Mouse (Mus musculus) heart, embryonic 12.5 days (tissue): Measurements from ENCODE around the gene Cfap74. TPM values are rescaled to one million over a fixed set of nuclear protein-coding genes. Genes with fewer than 3 reads are reported as not detected.

ENCODE experiments used
- ATAC-seq: fragments of 200-750 bp; cut with Nextera tagmentation; 2 replicates; pipeline ENCODE4 v1.8.0; 2017; ENCODE audit warnings: moderate TSS enrichment, moderate library complexity; ENCODE audit not compliant: insufficient number of reproducible peaks, low FRiP score
- H3K27ac ChIP-seq: fragments of 300-500 bp; sonication (generic); 2 replicates; pipeline ENCODE4 v1.5.1; 2016; ENCODE audit warnings: mild to moderate bottlenecking, moderate library complexity; ENCODE audit not compliant: poor library complexity, severe bottlenecking
- H3K27me3 ChIP-seq: fragments of 300-500 bp; sonication (generic); replicated peaks from 2 replicates; pipeline ENCODE4 v1.6.1; 2016; ENCODE audit warnings: mild to moderate bottlenecking, moderate library complexity
- H3K36me3 ChIP-seq: fragments of 300-500 bp; sonication (generic); 2 replicates; pipeline ENCODE4 v1.6.1; 2016; ENCODE audit warnings: mild to moderate bottlenecking, moderate library complexity
- H3K4me1 ChIP-seq: fragments of 300-500 bp; sonication (generic); replicated peaks from 2 replicates; pipeline ENCODE4 v1.6.1; 2016; ENCODE audit warnings: mild to moderate bottlenecking
- H3K4me2 ChIP-seq: fragments of 300-500 bp; sonication (generic); 2 replicates; pipeline ENCODE4 v1.6.1; 2016; ENCODE audit warnings: mild to moderate bottlenecking, moderate library complexity
- H3K4me3 ChIP-seq: fragments of 300-500 bp; sonication (generic); 2 replicates; pipeline ENCODE4 v1.5.1; 2016; ENCODE audit warnings: mild to moderate bottlenecking
- H3K9ac ChIP-seq: fragments of 300-500 bp; sonication (generic); 2 replicates; pipeline ENCODE4 v1.6.1; 2016; ENCODE audit warnings: mild to moderate bottlenecking, moderate library complexity
- H3K9me3 ChIP-seq: fragments of 300-500 bp; sonication (generic); replicated peaks from 2 replicates; pipeline ENCODE4 v1.6.1; 2016; ENCODE audit warnings: mild to moderate bottlenecking, moderate library complexity
- WGBS: fragments of 180-500 bp; shearing (Covaris S2); methylation state at CpG from one replicate; pipeline ENCODE4 v1.1.7; 2016; 5-methylcytosine and 5-hydroxymethylcytosine counted together
- polyA plus RNA-seq: library from polyadenylated mRNA; unstranded; fragments of >200 nt; fragmentation: Nextera tagmentation; extraction: Ambion mirVana; gene quantifications from 2 replicates; pipeline ENCODE4 v1.2.1, GENCODE M21; 2016

The Cfap74 gene
- polyA plus RNA-seq, 1 experiment from 2014 or later = 0.87 TPM

DNA sequence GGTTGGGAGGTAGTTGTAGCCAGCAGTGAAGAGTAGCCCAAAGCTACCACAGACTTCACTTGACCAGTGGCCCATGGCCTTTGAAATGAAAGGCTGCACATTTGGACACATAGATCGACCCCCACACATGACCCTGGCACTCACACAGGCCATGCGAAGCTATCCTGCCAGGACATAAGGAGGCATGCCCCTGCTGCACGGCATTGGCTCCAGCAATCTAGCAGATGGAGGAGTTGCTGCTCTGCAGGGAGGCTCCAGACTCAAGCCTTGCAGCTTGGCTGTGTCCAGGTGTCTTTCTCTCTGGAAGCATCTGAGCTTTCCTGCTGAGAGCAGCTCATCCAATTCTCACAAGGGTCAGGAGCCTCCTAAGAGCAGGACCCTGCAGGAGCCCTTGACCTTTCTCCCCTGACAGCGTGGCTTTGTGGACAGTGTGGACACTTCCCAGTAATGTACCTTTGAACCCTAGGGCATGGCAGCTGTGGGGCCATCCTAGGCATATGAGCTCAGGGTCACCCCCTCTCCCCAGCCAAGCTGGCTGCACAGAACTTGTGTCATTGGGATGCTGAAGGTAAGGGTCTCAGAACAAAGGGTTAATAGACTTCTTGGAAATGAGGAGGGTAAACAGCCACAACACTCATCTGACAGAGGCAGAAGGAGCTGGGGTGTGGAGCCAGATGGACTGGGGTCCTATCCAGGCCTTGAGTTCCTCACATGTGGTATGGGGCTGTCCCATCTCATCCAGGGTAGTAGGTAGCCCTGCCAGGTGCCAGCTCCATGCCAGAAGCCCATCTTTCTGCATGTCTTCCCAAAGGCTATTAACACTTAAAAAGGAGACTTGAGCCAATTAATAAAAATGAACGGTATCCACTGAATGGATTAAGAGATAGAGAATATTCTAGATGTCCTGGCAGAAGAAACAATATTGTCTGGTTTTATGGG lies 36.9 kb upstream of the Cfap74 start:
- Histone ChIP-seq H3K27me3 (peaks cover 15% of the 10 kb centered on the region), H3K4me1 (no peaks in the 10 kb centered on the region), H3K4me2 (no peak overlapping the region), H3K9me3 (no peaks in the 10 kb centered on the region), H3K36me3 (no peaks in the 10 kb centered on the region), H3K27ac (no peak overlapping the region), H3K4me3 (no peak overlapping the region), H3K9ac (no peak overlapping the region)
- 66% methylated on average over 5 of the region's 5 CpGs for WGBS
- no peak for ATAC-seq

DNA sequence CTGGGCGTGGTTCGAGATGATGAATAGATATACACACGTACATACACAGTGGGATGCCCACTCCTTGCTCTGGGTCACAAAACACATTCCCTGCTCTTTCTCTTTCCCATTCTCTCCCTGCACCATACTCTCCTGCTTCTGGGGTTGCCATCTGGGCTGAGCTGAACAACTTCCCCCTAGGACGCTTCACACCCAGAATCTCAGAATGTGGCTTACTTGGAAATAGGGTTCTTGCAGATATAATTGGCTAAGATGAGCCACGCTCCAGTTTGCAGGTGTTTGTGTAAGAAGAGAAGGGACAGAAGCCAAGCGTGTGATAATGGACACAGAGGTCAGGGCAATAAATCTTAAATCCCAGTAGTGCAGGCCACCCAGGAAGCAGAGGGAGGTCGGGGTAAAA lies 27.0 kb upstream of the Cfap74 start:
- ATAC-seq = no peak
- no peak overlapping the region for H3K9ac ChIP-seq
- no peaks in the 10 kb centered on the region for H3K36me3 ChIP-seq
- H3K4me2 ChIP-seq = no peak overlapping the region
- H3K27me3 ChIP-seq = peaks cover 34% of the 10 kb centered on the region
- H3K4me3 ChIP-seq = no peak overlapping the region
- no peaks in the 10 kb centered on the region for H3K9me3 ChIP-seq
- no peak overlapping the region for H3K27ac ChIP-seq
- no peaks in the 10 kb centered on the region for H3K4me1 ChIP-seq
- WGBS = 71% methylated on average over 7 of the region's 7 CpGs

DNA sequence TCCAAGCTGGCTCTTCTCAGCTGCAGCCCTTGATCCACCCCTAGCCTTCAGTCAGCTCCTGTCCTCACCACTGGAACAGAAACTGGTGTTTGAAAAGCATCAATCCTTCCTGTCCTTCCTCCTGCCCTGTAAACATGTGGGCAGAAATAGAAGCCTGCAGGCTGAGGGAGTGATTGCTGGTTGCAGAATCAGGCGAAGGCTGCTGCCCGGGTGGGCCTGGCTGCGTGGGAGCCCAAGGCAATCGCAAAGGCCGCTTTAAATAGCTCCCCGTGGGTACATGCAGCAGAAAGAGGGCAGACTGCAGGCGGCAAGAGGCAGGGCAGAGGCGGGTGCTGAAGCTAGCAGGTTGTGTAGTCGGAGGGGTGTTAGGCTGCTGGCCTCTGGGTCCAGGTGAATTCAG lies 26.2 kb upstream of the Cfap74 start:
- 41% methylated on average over 9 of the region's 9 CpGs for WGBS
- no peaks in the 10 kb centered on the region for H3K36me3 ChIP-seq
- no peak overlapping the region for H3K9ac ChIP-seq
- ATAC-seq = no peak
- H3K9me3 ChIP-seq = no peaks in the 10 kb centered on the region
- H3K4me3 ChIP-seq = no peak overlapping the region
- no peak overlapping the region for H3K4me2 ChIP-seq
- no peak overlapping the region for H3K27ac ChIP-seq
- no peaks in the 10 kb centered on the region for H3K4me1 ChIP-seq
- H3K27me3 ChIP-seq = peaks cover 32% of the 10 kb centered on the region

DNA sequence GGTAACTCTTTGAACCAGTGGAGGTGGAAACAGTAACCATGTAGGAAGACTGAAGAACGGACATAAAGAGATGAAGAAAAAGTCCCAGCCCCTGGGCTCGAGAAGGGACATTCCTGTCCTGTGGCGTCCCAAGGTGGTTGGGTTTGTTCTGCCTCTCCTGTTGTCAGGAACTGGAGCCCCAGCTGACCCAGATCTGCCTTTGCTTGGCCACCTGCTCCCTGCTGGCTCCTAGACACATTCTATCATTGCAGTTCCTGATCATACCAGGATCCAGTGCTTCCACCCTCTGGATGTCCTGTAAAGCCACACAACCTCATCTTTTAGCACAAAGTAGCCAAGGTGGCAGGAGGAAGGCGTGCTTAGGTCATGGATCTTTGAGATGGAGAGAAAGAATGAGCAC lies 25.7 kb upstream of the Cfap74 start:
- Histone ChIP-seq H3K9ac (no peak overlapping the region), H3K36me3 (no peaks in the 10 kb centered on the region), H3K4me3 (no peak overlapping the region), H3K27ac (no peak overlapping the region), H3K4me2 (no peak overlapping the region), H3K9me3 (no peaks in the 10 kb centered on the region), H3K4me1 (no peaks in the 10 kb centered on the region), H3K27me3 (peaks cover 28% of the 10 kb centered on the region)
- WGBS = 70% methylated on average over 4 of the region's 4 CpGs
- no peak for ATAC-seq

DNA sequence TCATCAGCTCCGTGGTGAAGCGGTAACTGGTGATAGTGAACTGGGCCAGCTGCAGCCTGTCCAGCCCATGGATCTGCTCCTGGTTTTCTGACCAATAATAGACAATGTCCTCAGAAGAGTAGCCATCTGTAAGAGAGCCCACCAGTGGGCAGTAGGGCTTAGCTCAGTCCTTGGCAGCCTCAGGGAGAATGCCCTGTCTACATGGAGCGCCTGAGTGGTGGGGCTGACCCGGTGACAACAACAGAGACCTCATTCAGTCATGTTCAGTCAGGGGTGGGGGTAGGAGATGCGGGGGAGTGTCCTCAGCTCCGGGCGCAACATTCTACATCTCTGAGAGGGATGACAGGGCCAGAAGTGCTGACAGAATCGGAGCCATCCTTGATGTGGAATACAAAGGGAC lies 21.8 kb upstream of the Cfap74 start:
- no peak for ATAC-seq
- WGBS = 78% methylated on average over 8 of the region's 8 CpGs
- Histone ChIP-seq H3K4me2 (no peak overlapping the region), H3K36me3 (no peaks in the 10 kb centered on the region), H3K9me3 (no peaks in the 10 kb centered on the region), H3K4me1 (no peaks in the 10 kb centered on the region), H3K9ac (no peak overlapping the region), H3K27me3 (peaks cover 32% of the 10 kb centered on the region), H3K27ac (no peak overlapping the region), H3K4me3 (no peak overlapping the region)

DNA sequence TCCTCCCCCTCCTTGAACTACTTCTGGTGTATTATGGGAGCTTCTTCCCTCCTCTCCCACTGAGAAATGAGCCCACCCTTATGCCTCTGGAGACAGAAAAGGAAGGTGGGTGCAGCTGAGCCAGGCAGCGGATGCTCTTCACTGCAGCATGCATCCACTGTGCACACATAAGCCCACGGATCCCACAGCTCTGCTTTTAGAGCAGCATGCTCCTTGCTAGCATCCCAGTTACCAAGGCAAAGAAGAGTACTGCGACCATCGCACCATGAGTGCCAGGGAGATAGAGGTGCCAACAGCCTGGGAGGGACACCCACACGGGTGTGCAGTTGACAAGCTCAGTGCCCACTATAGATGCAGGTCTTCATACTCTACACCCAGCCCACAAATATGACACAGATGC lies 13.5 kb upstream of the Cfap74 start:
- Histone ChIP-seq H3K9me3 (no peaks in the 10 kb centered on the region), H3K36me3 (no peaks in the 10 kb centered on the region), H3K4me3 (no peak overlapping the region), H3K9ac (no peak overlapping the region), H3K4me2 (no peak overlapping the region), H3K27me3 (peaks cover 66% of the 10 kb centered on the region), H3K4me1 (peaks cover 8% of the 10 kb centered on the region), H3K27ac (no peak overlapping the region)
- WGBS = 78% methylated on average over 5 of the region's 5 CpGs
- no peak for ATAC-seq

DNA sequence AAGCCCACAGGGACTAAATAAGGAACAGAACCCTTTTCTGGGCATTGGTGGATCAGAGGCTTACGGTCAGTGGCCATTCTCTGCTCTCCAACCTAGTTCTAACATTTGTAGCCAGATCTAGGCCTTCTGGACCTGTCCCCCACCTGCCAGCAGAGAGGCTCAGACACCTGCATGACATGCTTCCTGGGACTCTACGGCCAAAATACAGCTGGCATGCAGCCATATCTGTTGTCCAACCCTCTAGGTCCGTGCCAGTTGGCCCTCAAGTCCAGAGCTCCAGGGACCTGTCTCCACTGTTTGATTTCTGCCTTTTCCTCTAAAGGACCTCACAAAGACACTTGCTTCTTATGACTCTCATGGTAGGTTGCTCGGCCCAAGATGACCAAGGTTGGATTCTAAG lies 12.2 kb upstream of the Cfap74 start:
- 66% methylated on average over 4 of the region's 4 CpGs for WGBS

DNA sequence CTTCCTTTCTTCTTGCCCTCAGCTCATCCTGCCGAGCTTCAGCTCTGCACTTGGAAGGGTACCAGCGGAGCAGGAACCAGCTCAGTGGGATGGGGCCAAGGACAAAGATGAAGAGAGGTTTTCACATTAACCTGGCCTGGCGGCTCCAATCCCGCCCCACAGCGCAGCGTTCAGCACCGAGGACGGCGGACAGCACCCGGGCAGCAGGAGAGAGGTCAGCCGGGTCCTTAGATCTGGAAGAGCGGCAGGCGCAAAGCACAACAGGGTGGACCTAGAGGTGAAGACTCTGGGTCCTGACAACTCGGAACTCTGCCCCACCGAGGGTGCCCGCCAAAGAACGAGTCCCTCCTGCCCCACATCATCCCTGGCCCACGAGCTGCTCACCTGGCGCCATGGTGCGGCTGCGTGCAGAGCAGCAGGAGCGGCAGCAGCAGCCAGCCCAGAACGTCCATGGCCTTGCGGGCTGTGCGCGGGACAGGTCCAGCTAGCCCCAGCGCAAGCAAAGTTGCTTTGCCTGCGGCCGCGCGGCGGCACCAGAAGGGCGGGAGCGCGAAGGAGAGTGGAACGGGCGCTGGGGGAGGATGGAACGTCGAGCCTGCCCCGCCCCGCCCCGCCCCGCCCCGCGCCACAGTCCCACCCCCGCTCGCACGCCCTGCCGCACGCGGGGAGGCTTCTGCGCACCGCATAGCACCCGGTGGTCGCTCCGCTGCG lies 11.3 kb upstream of the Cfap74 start, which contains the start of gene Gabrd:
Gabrd (minus strand) TSS at position 602 of the 711 bp plus-strand sequence.
- ATAC-seq = no peak

More for the DNA sequence above, 12.2 kb upstream of the Cfap74 start:
- Histone ChIP-seq H3K9ac (no peak overlapping the region), H3K9me3 (no peaks in the 10 kb centered on the region), H3K4me2 (no peak overlapping the region), H3K27me3 (peaks cover 69% of the 10 kb centered on the region), H3K36me3 (no peaks in the 10 kb centered on the region), H3K4me3 (no peak overlapping the region), H3K4me1 (peaks cover 8% of the 10 kb centered on the region), H3K27ac (no peak overlapping the region)
- no peak for ATAC-seq

DNA sequence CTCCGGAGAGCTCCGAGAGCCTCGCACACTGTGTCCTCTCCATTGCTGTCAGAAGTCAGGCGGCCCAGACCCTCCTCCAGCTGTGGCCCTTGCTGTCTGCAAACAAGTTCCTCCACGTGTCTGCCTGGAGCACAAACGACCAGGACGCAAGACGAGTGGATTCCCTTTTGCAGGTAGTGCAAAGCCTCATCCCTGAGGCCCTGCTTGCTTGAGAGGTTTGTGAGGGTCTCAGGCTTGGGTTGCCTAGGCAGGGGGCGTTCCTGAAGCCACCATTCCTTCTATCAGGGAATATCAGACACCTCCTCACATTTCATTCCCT lies 10.8 kb upstream of the Cfap74 start:
- H3K27me3 ChIP-seq = peaks cover 62% of the 10 kb centered on the region

More for the DNA sequence above, 11.3 kb upstream of the Cfap74 start, which contains the start of gene Gabrd:
- Histone ChIP-seq H3K4me3 (peak within 1 kb of the TSS; percentile 37), H3K9ac (no peak within 1 kb of the TSS), H3K9me3 (no peaks in the 10 kb centered on the region), H3K27ac (no peak within 1 kb of the TSS), H3K27me3 (peaks cover 66% of the 10 kb centered on the region), H3K36me3 (no peaks in the 10 kb centered on the region), H3K4me1 (peaks cover 8% of the 10 kb centered on the region), H3K4me2 (peak within 1 kb of the TSS; percentile 75)
- under 1% methylated on average over 57 of the region's 57 CpGs for WGBS

DNA sequence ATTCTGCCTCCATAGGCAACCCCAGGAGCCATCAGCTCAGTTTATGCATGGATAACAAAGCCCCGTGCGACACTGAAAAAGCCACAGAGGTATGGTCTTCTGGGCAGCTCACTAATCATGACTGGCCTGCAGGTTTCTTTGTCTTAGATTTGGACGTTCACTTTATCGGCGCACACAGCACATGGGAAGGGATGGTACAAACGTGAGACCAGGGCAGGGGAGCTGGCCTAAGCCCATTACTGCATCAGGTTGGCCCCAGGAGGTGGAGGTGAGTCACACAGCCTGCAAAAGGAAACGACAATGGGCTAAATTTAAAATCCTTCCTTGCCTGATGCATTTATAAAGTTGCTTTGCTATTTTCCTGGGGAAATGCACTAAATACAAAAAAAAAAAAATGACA lies 7.9 kb upstream of the Cfap74 start:
- H3K9ac ChIP-seq = no peak overlapping the region
- H3K27ac ChIP-seq = no peak overlapping the region
- H3K36me3 ChIP-seq = no peaks in the 10 kb centered on the region
- H3K4me1 ChIP-seq = peaks cover 8% of the 10 kb centered on the region
- no peak overlapping the region for H3K4me3 ChIP-seq
- WGBS = 67% methylated on average over 7 of the region's 7 CpGs
- H3K4me2 ChIP-seq = no peak overlapping the region
- 0 out of 2 replicates have a peak, but pooled peaks cover 3% of the 10 kb centered on the region for H3K9me3 ChIP-seq
- ATAC-seq = no peak
- H3K27me3 ChIP-seq = peaks cover 50% of the 10 kb centered on the region

More for the DNA sequence above, 10.8 kb upstream of the Cfap74 start:
- peak overlapping the region; percentile 37 for H3K4me3 ChIP-seq
- no peaks in the 10 kb centered on the region for H3K9me3 ChIP-seq
- H3K4me2 ChIP-seq = peak overlapping the region; percentile 75
- no peak overlapping the region for H3K27ac ChIP-seq
- WGBS = 4% methylated on average over 9 of the region's 9 CpGs
- H3K36me3 ChIP-seq = no peaks in the 10 kb centered on the region
- H3K9ac ChIP-seq = no peak overlapping the region
- H3K4me1 ChIP-seq = peaks cover 8% of the 10 kb centered on the region
- no peak for ATAC-seq

DNA sequence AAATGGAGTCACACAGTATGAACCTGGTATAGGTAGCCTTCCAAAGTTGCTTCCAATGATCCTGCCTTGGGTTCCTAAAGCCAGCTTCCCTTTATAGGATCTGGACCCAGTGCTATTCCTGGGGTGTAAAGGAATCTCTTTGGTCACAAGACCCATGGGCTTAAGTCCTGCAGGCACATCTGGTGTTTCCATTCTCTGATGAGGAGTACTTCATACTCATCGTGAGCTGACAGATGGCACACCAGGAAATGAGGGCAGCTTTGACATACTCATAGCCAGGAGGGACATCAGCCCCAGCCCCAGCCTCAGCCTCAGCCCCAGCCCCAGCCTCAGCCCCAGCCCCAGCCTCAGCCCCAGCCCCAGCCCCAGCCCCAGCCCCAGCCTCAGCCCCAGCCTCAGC lies 6.5 kb upstream of the Cfap74 start:
- no peak overlapping the region for H3K9ac ChIP-seq
- no peak overlapping the region for H3K4me2 ChIP-seq
- WGBS = 71% methylated on average over 1 of the region's 1 CpGs
- no peak for ATAC-seq
- peaks cover 8% of the 10 kb centered on the region for H3K4me1 ChIP-seq
- H3K4me3 ChIP-seq = no peak overlapping the region
- H3K36me3 ChIP-seq = no peaks in the 10 kb centered on the region
- H3K27me3 ChIP-seq = peaks cover 38% of the 10 kb centered on the region
- 0 out of 2 replicates have a peak, but pooled peaks cover 3% of the 10 kb centered on the region for H3K9me3 ChIP-seq
- no peak overlapping the region for H3K27ac ChIP-seq
